Mouse (Mus musculus): ENCODE data around the gene 3110040M04Rik. TPM values are rescaled to one million over a fixed set of nuclear protein-coding genes. Genes with fewer than 3 reads are reported as not detected.

The 3110040M04Rik gene
- total RNA-seq, 2 experiments from 2014 or later: not detected

GRCm38 (mm10) chr1:151236141-151236930 is 32.4 kb downstream of the 3110040M04Rik start:
- peak; percentile 73 for DNase-seq

GRCm38 (mm10) chr1:151237780-151238179 is 33.9 kb downstream of the 3110040M04Rik start:
- DNase-seq: no peak

GRCm38 (mm10) chr1:151243332-151243731 is 39.4 kb downstream of the 3110040M04Rik start:
- DNase-seq: no peak

GRCm38 (mm10) chr1:151244013-151244412 is 40.1 kb downstream of the 3110040M04Rik start:
- no peak for DNase-seq

GRCm38 (mm10) chr1:151244761-151245160 is 40.8 kb downstream of the 3110040M04Rik start:
- DNase-seq: no peak

- DNase-seq: no peak
Measured at GRCm38 (mm10) chr1:151245165-151245564, 41.2 kb downstream of the 3110040M04Rik start.

- DNase-seq: no peak
Measured at GRCm38 (mm10) chr1:151245846-151246245, 41.9 kb downstream of the 3110040M04Rik start.

GRCm38 (mm10) chr1:151250109-151250508 is 46.2 kb downstream of the 3110040M04Rik start:
- DNase-seq: no peak

- DNase-seq: peak; percentile 74
Measured at GRCm38 (mm10) chr1:151250529-151251193, 46.7 kb downstream of the 3110040M04Rik start.

GRCm38 (mm10) chr1:151251194-151252010 is 47.5 kb downstream of the 3110040M04Rik start:
- DNase-seq: no peak

Other genes with a start within 250 kb of the 3110040M04Rik start
- gene Hmcn1, start 210.7 kb upstream of the 3110040M04Rik start, total RNA-seq (2021): 1 to 10 TPM; 7.9 to 8.6 TPM
- not detected for gene Gm47985, start 21.6 kb upstream of the 3110040M04Rik start, total RNA-seq (2021)
- gene Gm8947, start 11.7 kb upstream of the 3110040M04Rik start, total RNA-seq (2021): under 1 TPM in 1 of 2 experiments, not detected in 1; 0.26 TPM
- gene Gm47995, start 5.7 kb upstream of the 3110040M04Rik start, total RNA-seq (2021): not detected
- gene Gm47996, start 6.0 kb downstream of the 3110040M04Rik start, total RNA-seq (2021): under 1 TPM in 1 of 2 experiments, not detected in 1; 0.35 TPM
- gene Ivns1abp, start 140.4 kb downstream of the 3110040M04Rik start, total RNA-seq (2021): 100 to 1,000 TPM in 1 of 2 experiments, 10 to 100 TPM in 1; 92.3 to 113 TPM
- gene Swt1, start 224.3 kb downstream of the 3110040M04Rik start, total RNA-seq (2021): 1 to 10 TPM; 8.4 to 9.9 TPM
- gene Trmt1l, start 224.4 kb downstream of the 3110040M04Rik start, total RNA-seq (2021): 10 to 100 TPM; 12.8 to 12.9 TPM